Mouse (Mus musculus): ENCODE data around the gene Magi1.

GRCm38 (mm10) chr6:94281606-94282280, 2.0 kb downstream of the Magi1 start:
- TF ChIP-seq CTCF (IDR thresholded peaks at IDR 0.05; ENCODE audit: control insufficient read depth, insufficient read depth, low read length) (no peak), POLR2A (IDR thresholded peaks at IDR 0.05; ENCODE audit: borderline replicate concordance, control insufficient read depth, low read depth, low read length) (no peak)

All from bone marrow, adult 2 months (tissue).